Mouse (Mus musculus) frontal cortex, adult 2 months (tissue): ENCODE data around the gene Lat. TPM values are rescaled to one million over a fixed set of nuclear protein-coding genes. Genes with fewer than 3 reads are reported as not detected.
"Not testable (repeated sequence)": the region's sequence is repeated elsewhere in the genome, so short reads cannot be mapped to it uniquely, and the experiment has no call there.

Experiments
- DNase-seq, 2 experiments: peaks; one replicate each; pipeline ENCODE4 v3.0.0; 2022; ENCODE audit warnings: low spot score in 1 of 2; ENCODE audit errors: extremely low spot score in 1 of 2
- polyA plus RNA-seq: library from polyadenylated mRNA; depleted of rRNA; stranded (reverse); fragments of >200 nt; gene quantifications from 2 replicates; pipeline ENCODE4 v1.2.3, GENCODE M21; 2012; rRNA removed

Gene Lat
- 1.3 and 3.1 TPM in 2 replicates for polyA plus RNA-seq

GRCm38 (mm10) chr7:126369393-126369792 lies at the start of gene Lat:
TSS of gene Lat (minus strand) at chr7:126369570.
- DNase-seq = no peak

GRCm38 (mm10) chr7:126418496-126418895 lies 49.1 kb upstream of the Lat start:
- DNase-seq = no peak

GRCm38 (mm10) chr7:126417606-126418005 lies 48.2 kb upstream of the Lat start:
- DNase-seq = no peak

- DNase-seq = no peak
These were observed 47.7 kb upstream of the Lat start for GRCm38 (mm10) chr7:126417045-126417444.

GRCm38 (mm10) chr7:126416615-126417014 lies 47.2 kb upstream of the Lat start:
- DNase-seq = no peak

- DNase-seq = no peak
These were observed 45.4 kb upstream of the Lat start, which contains the start of gene Cd19 for GRCm38 (mm10) chr7:126414725-126415124. TSS of gene Cd19 (minus strand) at chr7:126414889.

GRCm38 (mm10) chr7:126411061-126411460 lies 41.7 kb upstream of the Lat start:
- no peak for DNase-seq

GRCm38 (mm10) chr7:126408686-126409085 lies 39.3 kb upstream of the Lat start:
- no peak for DNase-seq

- not testable (repeated sequence) for DNase-seq
These were observed 33.1 kb upstream of the Lat start for GRCm38 (mm10) chr7:126402518-126402917.

GRCm38 (mm10) chr7:126399548-126399947 lies 30.2 kb upstream of the Lat start:
- DNase-seq = peak; percentile 47 to 88

GRCm38 (mm10) chr7:126397822-126398221 lies 28.5 kb upstream of the Lat start:
- no peak for DNase-seq

- DNase-seq = no peak
These were observed 27.9 kb upstream of the Lat start for GRCm38 (mm10) chr7:126397221-126397620.

- peak; percentile 98 to 100 for DNase-seq
These were observed 27.1 kb upstream of the Lat start, which contains the start of gene Nfatc2ip for GRCm38 (mm10) chr7:126396298-126397119. TSS of gene Nfatc2ip (minus strand) at chr7:126396737.

GRCm38 (mm10) chr7:126392086-126392884 lies 22.9 kb upstream of the Lat start:
- not testable (repeated sequence) for DNase-seq

GRCm38 (mm10) chr7:126388185-126388584 lies 18.8 kb upstream of the Lat start:
- DNase-seq = no peak

- no peak for DNase-seq
These were observed 14.2 kb upstream of the Lat start for GRCm38 (mm10) chr7:126383565-126383964.

- peak; percentile 97 to 100 for DNase-seq
These were observed 8.1 kb upstream of the Lat start, which contains the start of gene Spns1 for GRCm38 (mm10) chr7:126377278-126378158. TSS of gene Spns1 (minus strand) at chr7:126377450.

GRCm38 (mm10) chr7:126376903-126377277 lies 7.5 kb upstream of the Lat start:
- no peak for DNase-seq

GRCm38 (mm10) chr7:126375012-126375411 lies 5.6 kb upstream of the Lat start:
- DNase-seq = no peak

GRCm38 (mm10) chr7:126374526-126374925 lies 5.2 kb upstream of the Lat start:
- no peak for DNase-seq
